Comparison of ENCODE assay signal across 8 mouse cellular contexts in genomic region chr16:55894893-55895650, GRCm38 (mm10). TPM values are rescaled to one million over a fixed set of nuclear protein-coding genes. Genes with fewer than 3 reads are reported as not detected.
DNase-seq lines count a peak whose midpoint lies in the region; ATAC-seq and TF ChIP-seq lines count a peak whose summit lies in the region.

Nxpe3 (minus strand) TSS chr16:55895285.

- peak; percentile 94 for ATAC-seq in embryonic facial prominence, embryonic 12.5 days (ENCODE audit: insufficient number of reproducible peaks, insufficient read depth, low FRiP score, low TSS enrichment)
- ATAC-seq in limb, embryonic 13.5 days (ENCODE audit: low FRiP score, low read depth) = peak; percentile 93
- ATAC-seq in midbrain, embryonic 16.5 days = peak; percentile 97

- TF ChIP-seq POLR2A in heart, adult 2 months (IDR thresholded peaks at IDR 0.05; ENCODE audit: insufficient read depth, low read depth, low read length) = 0 out of 2 replicates have a peak, but pooled peaks have one; percentile 36

- intact Hi-C loops in heart, adult 2 months (cut with DNase I) = no loop called here

- peak within 1 kb of the TSS; percentile 64 for H3K9ac ChIP-seq in embryonic facial prominence, embryonic 12.5 days
- peak within 1 kb of the TSS; percentile 78 for H3K9ac ChIP-seq in heart, adult 2 months (ENCODE audit: low read depth, low read length)
- peak within 1 kb of the TSS; percentile 80 for H3K9ac ChIP-seq in limb, embryonic 13.5 days
- H3K9ac ChIP-seq in midbrain, embryonic 16.5 days (ENCODE audit: low read depth, low read length) = peak within 1 kb of the TSS; percentile 95

- TF ChIP-seq EP300 in heart, adult 2 months (IDR thresholded peaks at IDR 0.05; ENCODE audit: insufficient read depth, low read depth, low read length) = no peak

- WGBS in embryonic facial prominence, embryonic 12.5 days = under 1% methylated on average over 74 of the region's 74 CpGs
- under 1% methylated on average over 60 of the region's 74 CpGs for WGBS in heart, adult 2 months
- WGBS in limb, embryonic 13.5 days = under 1% methylated on average over 59 of the region's 74 CpGs
- WGBS in midbrain, embryonic 16.5 days = 0% methylated on average over 61 of the region's 74 CpGs

- no peaks in the 10 kb centered on the region for H3K27me3 ChIP-seq in embryonic facial prominence, embryonic 12.5 days
- H3K27me3 ChIP-seq in heart, adult 2 months (ENCODE audit: control insufficient read depth, insufficient read depth, low read length) = no peaks in the 10 kb centered on the region
- no peaks in the 10 kb centered on the region for H3K27me3 ChIP-seq in limb, embryonic 13.5 days
- no peaks in the 10 kb centered on the region for H3K27me3 ChIP-seq in midbrain, embryonic 16.5 days (ENCODE audit: control insufficient read depth, insufficient read depth, low read depth, low read length)

- peak within 1 kb of the TSS; percentile 36 for H3K27ac ChIP-seq in embryonic facial prominence, embryonic 12.5 days
- peak within 1 kb of the TSS; percentile 75 for H3K27ac ChIP-seq in heart, adult 2 months
- H3K27ac ChIP-seq in limb, embryonic 13.5 days = peak within 1 kb of the TSS; percentile 61; the same call in 1 of the 2 replicates
- H3K27ac ChIP-seq in midbrain, embryonic 16.5 days (ENCODE audit: low read length) = peak within 1 kb of the TSS; percentile 90

- H3K4me2 ChIP-seq in embryonic facial prominence, embryonic 12.5 days (replicated peaks) = peak within 1 kb of the TSS; percentile 83
- H3K4me2 ChIP-seq in limb, embryonic 13.5 days (replicated peaks) = peak within 1 kb of the TSS; percentile 90
- peak within 1 kb of the TSS; percentile 80 for H3K4me2 ChIP-seq in midbrain, embryonic 16.5 days (ENCODE audit: low read length)

- no peaks in the 10 kb centered on the region for H3K9me3 ChIP-seq in embryonic facial prominence, embryonic 12.5 days
- no peaks in the 10 kb centered on the region for H3K9me3 ChIP-seq in limb, embryonic 13.5 days
- no peaks in the 10 kb centered on the region for H3K9me3 ChIP-seq in midbrain, embryonic 16.5 days (replicated peaks; ENCODE audit: control insufficient read depth, low read length, poor library complexity, severe bottlenecking)

- H3K4me1 ChIP-seq in embryonic facial prominence, embryonic 12.5 days = peaks cover 3% of the 10 kb centered on the region; the same call in 1 of the 2 replicates
- H3K4me1 ChIP-seq in heart, adult 2 months (ENCODE audit: control insufficient read depth, insufficient read depth, low read length) = peaks cover 4% of the 10 kb centered on the region
- peaks cover 15% of the 10 kb centered on the region for H3K4me1 ChIP-seq in limb, embryonic 13.5 days
- peaks cover 10% of the 10 kb centered on the region for H3K4me1 ChIP-seq in midbrain, embryonic 16.5 days (ENCODE audit: control insufficient read depth, insufficient read depth, low read length)

- no peaks in the 10 kb centered on the region for H3K79me2 ChIP-seq in heart, adult 2 months (replicated peaks; ENCODE audit: control insufficient read depth, insufficient read depth, low read length)

- peaks cover 3% of the 10 kb centered on the region; the same call in 1 of the 2 replicates for H3K36me3 ChIP-seq in embryonic facial prominence, embryonic 12.5 days
- H3K36me3 ChIP-seq in heart, adult 2 months (ENCODE audit: control insufficient read depth, insufficient read depth, low read length) = no peaks in the 10 kb centered on the region
- H3K36me3 ChIP-seq in limb, embryonic 13.5 days = no peaks in the 10 kb centered on the region
- no peaks in the 10 kb centered on the region for H3K36me3 ChIP-seq in midbrain, embryonic 16.5 days (ENCODE audit: control insufficient read depth, insufficient read depth, low read length)

- peak; percentile 89 for DNase-seq in 3134 (ENCODE audit: extremely low read depth, insufficient read length, low spot score)
- DNase-seq in adrenal gland, postnatal 25 days = peak; percentile 81
- DNase-seq in heart, adult 2 months = peak; percentile 90 to 91
- DNase-seq in kidney, adult 8-10 months = peak; percentile 83 to 89
- DNase-seq in spleen, postnatal 10 days (ENCODE audit: low spot score in 2 of 2) = peak; percentile 88 to 91

- H3K4me3 ChIP-seq in embryonic facial prominence, embryonic 12.5 days = peak within 1 kb of the TSS; percentile 58
- peak within 1 kb of the TSS; percentile 80 for H3K4me3 ChIP-seq in heart, adult 2 months
- peak within 1 kb of the TSS; percentile 72 for H3K4me3 ChIP-seq in limb, embryonic 13.5 days
- H3K4me3 ChIP-seq in midbrain, embryonic 16.5 days (ENCODE audit: low read depth, low read length) = peak within 1 kb of the TSS; percentile 83

- peak; percentile 24 for TF ChIP-seq CTCF in heart, adult 2 months (IDR thresholded peaks at IDR 0.05)

RNA-seq across cellular contexts. Expression of gene Nxpe3, which starts in this region (rescaled TPM):
- total RNA-seq in adrenal gland, postnatal 25 days (2021) = 1.6 and 2.0 TPM in 2 replicates
- polyA plus RNA-seq in embryonic facial prominence, embryonic 12.5 days (2016; fragmentation: Nextera tagmentation; extraction: Ambion mirVana) = 0.83 and 1.2 TPM in 2 replicates
- under 1 TPM; 0.43 to 0.44 TPM for total RNA-seq in heart, adult 2 months (2021)
- 0.51 and 0.82 TPM in 2 replicates for polyA plus RNA-seq in heart, adult 2 months (2012; rRNA removed)
- 0.66 and 0.70 TPM in 2 replicates for polyA plus RNA-seq in limb, embryonic 13.5 days (2015; fragmentation: Nextera tagmentation; extraction: Ambion mirVana)
- 1.8 and 2.0 TPM in 2 replicates for polyA plus RNA-seq in midbrain, embryonic 16.5 days (2015; fragmentation: Nextera tagmentation; extraction: Ambion mirVana)

Comparison
In these comparisons a context has a peak if more than half of its experiments do, and no peak if none do; other contexts are left out.
1. Peak in every context shown above with its lines: DNase-seq, ATAC-seq, H3K4me3 ChIP-seq and H3K27ac ChIP-seq.
2. Peak in DNase-seq, H3K4me3 ChIP-seq, H3K27ac ChIP-seq and H3K9ac ChIP-seq in heart, adult 2 months; RNA of the gene not detected or under 1 TPM.
3. Peak in ATAC-seq, H3K4me3 ChIP-seq, H3K27ac ChIP-seq, H3K9ac ChIP-seq and H3K4me2 ChIP-seq in limb, embryonic 13.5 days; RNA of the gene not detected or under 1 TPM.
4. H3K27ac ChIP-seq: peak in every context shown above with its lines; median percentile 90 in midbrain, embryonic 16.5 days; 75 in heart, adult 2 months; 61 in limb, embryonic 13.5 days; 36 in embryonic facial prominence, embryonic 12.5 days.